Mouse (Mus musculus) brain, embryonic 14.5 days (tissue): ENCODE data around the gene Snd1.

Experiments
- CTCF ChIP-seq: fragments of 200-500 bp; IDR thresholded peaks from 2 replicates; pipeline ENCODE4 v1.5.1; 2012; ENCODE audit warnings: inconsistent platforms, mild to moderate bottlenecking, moderate library complexity, borderline replicate concordance; ENCODE audit not compliant: insufficient read depth, insufficient read length; ENCODE audit errors: extremely low read depth
- POLR2A ChIP-seq: fragments of 200-500 bp; IDR thresholded peaks from 2 replicates; pipeline ENCODE4 v1.6.1; 2012; ENCODE audit warnings: mild to moderate bottlenecking, inconsistent platforms, borderline replicate concordance; ENCODE audit not compliant: poor library complexity, insufficient read depth, insufficient read length, severe bottlenecking; ENCODE audit errors: extremely low read depth

DNA sequence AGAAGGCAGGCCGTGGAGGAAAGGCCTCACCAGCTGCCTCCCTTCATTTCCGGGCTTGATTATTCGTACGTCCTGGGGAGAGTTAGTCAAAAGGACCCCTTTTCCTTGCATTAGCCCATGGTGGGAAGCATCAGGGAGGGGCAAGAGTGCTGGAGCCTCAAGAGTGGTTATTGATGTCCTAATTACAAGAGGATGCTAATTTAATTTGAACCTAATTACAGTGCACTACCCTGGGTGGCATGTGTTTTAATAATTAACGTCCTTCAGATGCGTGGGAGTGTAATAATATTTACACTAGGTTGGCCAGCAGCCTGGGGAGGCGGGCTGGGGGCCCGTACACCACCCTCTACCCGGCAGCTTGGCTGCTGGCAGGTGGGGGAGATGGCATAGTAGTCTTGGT lies 416.5 kb downstream of the Snd1 start:
- TF ChIP-seq CTCF (no peak), POLR2A (no peak)
